Mouse (Mus musculus) C2C12 (cell line): ENCODE measurements around the gene Atxn2. TPM values are rescaled to one million over a fixed set of nuclear protein-coding genes. Genes with fewer than 3 reads are reported as not detected.

Experiments used
- H3K27me3 ChIP-seq: one replicate; pipeline ENCODE4 v1.6.1; 2011; ENCODE audit not compliant: control insufficient read depth, insufficient read depth, insufficient read length
- H3K36me3 ChIP-seq: one replicate; pipeline ENCODE4 v1.6.1; 2011; ENCODE audit not compliant: control insufficient read depth, insufficient read depth
- H3K4me3 ChIP-seq: one replicate; pipeline ENCODE4 v1.5.1; 2011; ENCODE audit warnings: mild to moderate bottlenecking, control low read depth; ENCODE audit not compliant: poor library complexity, insufficient read depth, severe bottlenecking
- H3K79me2 ChIP-seq: one replicate; pipeline ENCODE4 v1.6.1; 2011; ENCODE audit not compliant: control insufficient read depth, insufficient read depth
- H3K79me3 ChIP-seq: one replicate; pipeline ENCODE4 v1.6.1; 2011; ENCODE audit warnings: low read depth, control low read depth
- H3ac ChIP-seq: one replicate; pipeline ENCODE3; 2011; ENCODE audit warnings: low read depth; ENCODE audit not compliant: control insufficient read depth, insufficient read length
- CEBPB ChIP-seq: IDR thresholded peaks from one replicate; pipeline ENCODE4 v1.6.1; 2011; ENCODE audit warnings: low read depth, mild to moderate bottlenecking, control low read depth, moderate library complexity
- CTCF ChIP-seq: IDR thresholded peaks from one replicate; pipeline ENCODE4 v1.5.1; 2011; ENCODE audit not compliant: control insufficient read depth, insufficient read depth, insufficient read length
- FOSL1 ChIP-seq: IDR thresholded peaks from one replicate; pipeline ENCODE4 v1.8.0; 2011; ENCODE audit warnings: mild to moderate bottlenecking, low read length; ENCODE audit not compliant: poor library complexity, insufficient read depth, severe bottlenecking
- MAX ChIP-seq: IDR thresholded peaks from one replicate; pipeline ENCODE4 v1.6.1; 2011; ENCODE audit warnings: mild to moderate bottlenecking, control low read depth
- MYOD1 ChIP-seq: IDR thresholded peaks from one replicate; pipeline ENCODE4 v1.6.1; 2011; ENCODE audit warnings: low read depth; ENCODE audit not compliant: control insufficient read depth, insufficient read length
- MYOG ChIP-seq: IDR thresholded peaks from one replicate; pipeline ENCODE4 v1.6.1; 2011; ENCODE audit not compliant: control insufficient read depth, insufficient read length; ENCODE audit errors: extremely low read depth
- USF1 ChIP-seq: IDR thresholded peaks from one replicate; pipeline ENCODE4 v1.6.1; 2011; ENCODE audit warnings: low read depth, mild to moderate bottlenecking, control low read depth, moderate library complexity
- polyA plus RNA-seq: library from polyadenylated mRNA; unstranded; fragments of >200 nt; fragmentation: generic; extraction: Trizol; gene quantifications from one replicate; pipeline ENCODE4 v1.2.1, GENCODE M21; 2012; ENCODE audit warnings: missing spikeins

The Atxn2 gene
- polyA plus RNA-seq, 1 experiment = 69.9 TPM

- no peak overlapping the region for H3K4me3 ChIP-seq
- TF ChIP-seq MYOG = no peak
- no peak for TF ChIP-seq CTCF
- TF ChIP-seq MYOD1 = no peak
- TF ChIP-seq CEBPB = no peak
- no peak for TF ChIP-seq USF1
- TF ChIP-seq FOSL1 = no peak
- no peak for TF ChIP-seq MAX
- peaks cover 73% of the 10 kb centered on the region for H3K36me3 ChIP-seq
Observed at GRCm38 (mm10) chr5:121824121-121824520, 113.0 kb downstream of the Atxn2 start.

GRCm38 (mm10) chr5:121825606-121826005, 114.5 kb downstream of the Atxn2 start:
- Histone ChIP-seq H3K79me2 (peaks cover 100% of the 10 kb centered on the region), H3K36me3 (peaks cover 78% of the 10 kb centered on the region), H3K79me3 (peaks cover 86% of the 10 kb centered on the region), H3ac (no peak overlapping the region), H3K4me3 (no peak overlapping the region), H3K27me3 (no peaks in the 10 kb centered on the region)
- TF ChIP-seq MYOG (no peak), CTCF (no peak)

More at GRCm38 (mm10) chr5:121824121-121824520, 113.0 kb downstream of the Atxn2 start:
- H3ac ChIP-seq = no peak overlapping the region
- H3K27me3 ChIP-seq = no peaks in the 10 kb centered on the region
- H3K79me3 ChIP-seq = peaks cover 78% of the 10 kb centered on the region
- H3K79me2 ChIP-seq = peaks cover 100% of the 10 kb centered on the region

DNA sequence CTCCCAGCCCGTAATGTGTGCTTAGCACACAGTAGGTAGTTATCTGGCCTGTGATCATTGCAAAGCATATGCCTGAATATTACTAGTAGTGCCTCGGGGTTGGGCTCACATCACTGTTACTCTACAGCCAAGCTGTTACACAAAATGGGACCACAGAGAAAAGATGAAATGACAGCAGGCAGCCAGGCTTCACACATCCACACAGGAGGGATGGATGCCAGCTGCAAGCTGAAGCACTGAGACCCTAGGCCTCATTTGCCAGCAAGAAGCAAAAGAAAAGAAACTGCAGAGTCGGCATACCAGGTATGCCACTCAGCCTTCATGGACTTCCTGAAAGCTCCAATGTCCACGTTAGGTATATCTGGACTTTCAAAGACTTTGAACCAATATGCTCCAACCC, 116.7 kb downstream of the Atxn2 start:
- TF ChIP-seq CTCF = no peak
- TF ChIP-seq MAX = no peak
- TF ChIP-seq CEBPB = no peak
- no peak for TF ChIP-seq MYOG
- TF ChIP-seq USF1 = no peak
- TF ChIP-seq FOSL1 = no peak
- no peak for TF ChIP-seq MYOD1
- no peak overlapping the region for H3ac ChIP-seq
- no peak overlapping the region for H3K4me3 ChIP-seq
- peaks cover 84% of the 10 kb centered on the region for H3K36me3 ChIP-seq
- H3K27me3 ChIP-seq = no peaks in the 10 kb centered on the region
- H3K79me3 ChIP-seq = peaks cover 88% of the 10 kb centered on the region
- peaks cover 100% of the 10 kb centered on the region for H3K79me2 ChIP-seq

DNA sequence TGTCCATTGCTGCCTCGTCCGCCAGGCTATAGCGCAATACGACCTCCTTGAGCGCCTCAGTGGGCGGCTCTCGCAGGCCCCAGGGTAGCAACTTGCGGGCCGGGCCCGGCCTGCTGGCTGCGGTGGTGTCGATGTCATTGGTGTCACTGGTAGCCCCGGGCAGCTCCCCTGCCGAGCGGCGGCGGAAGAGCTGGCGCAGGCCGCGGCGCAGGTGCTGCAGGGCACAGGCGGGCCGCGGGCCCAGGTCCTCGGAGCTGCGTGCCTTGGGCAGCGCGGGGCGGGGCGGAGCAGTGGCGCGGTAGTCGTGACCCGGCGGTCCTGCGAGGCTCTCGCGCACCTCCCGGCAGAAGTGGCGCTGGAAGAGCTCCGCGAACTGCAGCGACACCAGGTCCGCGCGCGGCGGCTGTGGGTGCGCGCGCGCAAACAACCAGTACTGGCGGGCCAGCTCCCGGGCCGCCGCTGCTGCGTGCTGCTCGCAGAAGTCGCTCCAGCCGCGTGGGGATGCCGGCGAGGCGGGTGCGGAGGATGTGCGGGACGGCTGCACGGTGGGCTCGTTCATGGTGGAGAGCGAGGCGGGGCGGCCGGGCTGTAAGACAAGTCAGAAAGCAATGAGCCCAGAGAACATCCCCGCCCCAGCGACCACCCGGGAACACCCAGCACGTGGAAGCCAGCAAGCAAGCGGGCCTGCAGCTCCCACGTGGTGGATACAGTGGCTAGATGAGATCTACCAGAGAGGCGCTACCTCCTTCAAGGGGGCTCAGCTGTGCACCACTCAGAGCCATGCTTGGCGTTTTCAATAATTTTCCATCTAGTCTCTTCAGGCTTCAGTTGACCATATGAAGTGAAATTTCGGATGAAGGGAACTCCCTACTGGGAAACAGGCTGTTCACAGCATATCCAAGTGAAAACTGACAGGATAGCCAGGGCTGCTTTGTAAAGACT, 117.6 kb downstream of the Atxn2 start:
- no peak overlapping the region for H3ac ChIP-seq
- H3K36me3 ChIP-seq = peaks cover 77% of the 10 kb centered on the region
- H3K79me3 ChIP-seq = peaks cover 88% of the 10 kb centered on the region
- H3K27me3 ChIP-seq = no peaks in the 10 kb centered on the region
- no peak overlapping the region for H3K4me3 ChIP-seq
- TF ChIP-seq MYOG (no peak), MAX (no peak), CTCF (no peak), FOSL1 (no peak), CEBPB (no peak), MYOD1 (no peak), USF1 (no peak)
- peaks cover 100% of the 10 kb centered on the region for H3K79me2 ChIP-seq

- Histone ChIP-seq H3K36me3 (peaks cover 57% of the 10 kb centered on the region), H3ac (no peak overlapping the region), H3K79me3 (peaks cover 86% of the 10 kb centered on the region), H3K27me3 (no peaks in the 10 kb centered on the region), H3K4me3 (no peak overlapping the region), H3K79me2 (peaks cover 100% of the 10 kb centered on the region)
- TF ChIP-seq MAX (no peak), CTCF (no peak), CEBPB (no peak), USF1 (no peak), MYOD1 (no peak), MYOG (no peak), FOSL1 (no peak)
Observed at GRCm38 (mm10) chr5:121831002-121831601, 120.0 kb downstream of the Atxn2 start.
